Mouse (Mus musculus) E14TG2a.4 (cell line): Measurements from ENCODE around the gene Exoc4.
A peak's percentile ranks its signal among the peaks of the same experiment; 100 is the strongest.

Experiments
- H3K27me3 ChIP-seq: 2 replicates; pipeline ENCODE4 v1.6.1; 2014; ENCODE audit warnings: low read length, control low read depth; ENCODE audit not compliant: insufficient read depth
- H3K36me3 ChIP-seq: 2 replicates; pipeline ENCODE4 v1.6.1; 2014; ENCODE audit warnings: low read length, control low read depth; ENCODE audit not compliant: insufficient read depth
- H3K4me1 ChIP-seq: replicated peaks from 2 replicates; pipeline ENCODE4 v1.6.1; 2014; ENCODE audit warnings: low read depth, low read length, control low read depth
- H3K4me3 ChIP-seq: replicated peaks from 2 replicates; pipeline ENCODE4 v1.5.1; 2014; ENCODE audit warnings: mild to moderate bottlenecking, low read length
- H3K9me3 ChIP-seq: 2 replicates; pipeline ENCODE4 v1.6.1; 2014; ENCODE audit warnings: low read length, control low read depth
- CTCF ChIP-seq: conservative IDR thresholded peaks from 2 replicates; pipeline ENCODE4 v1.5.1; 2014; ENCODE audit warnings: low read length
- NANOG ChIP-seq: IDR thresholded peaks from 2 replicates; pipeline ENCODE4 v1.6.1; 2014; ENCODE audit warnings: borderline replicate concordance, low read length, mixed read lengths
- POU5F1 ChIP-seq: IDR thresholded peaks from 2 replicates; pipeline ENCODE4 v1.6.1; 2014; ENCODE audit warnings: low read length, borderline replicate concordance

The Exoc4 gene

DNA sequence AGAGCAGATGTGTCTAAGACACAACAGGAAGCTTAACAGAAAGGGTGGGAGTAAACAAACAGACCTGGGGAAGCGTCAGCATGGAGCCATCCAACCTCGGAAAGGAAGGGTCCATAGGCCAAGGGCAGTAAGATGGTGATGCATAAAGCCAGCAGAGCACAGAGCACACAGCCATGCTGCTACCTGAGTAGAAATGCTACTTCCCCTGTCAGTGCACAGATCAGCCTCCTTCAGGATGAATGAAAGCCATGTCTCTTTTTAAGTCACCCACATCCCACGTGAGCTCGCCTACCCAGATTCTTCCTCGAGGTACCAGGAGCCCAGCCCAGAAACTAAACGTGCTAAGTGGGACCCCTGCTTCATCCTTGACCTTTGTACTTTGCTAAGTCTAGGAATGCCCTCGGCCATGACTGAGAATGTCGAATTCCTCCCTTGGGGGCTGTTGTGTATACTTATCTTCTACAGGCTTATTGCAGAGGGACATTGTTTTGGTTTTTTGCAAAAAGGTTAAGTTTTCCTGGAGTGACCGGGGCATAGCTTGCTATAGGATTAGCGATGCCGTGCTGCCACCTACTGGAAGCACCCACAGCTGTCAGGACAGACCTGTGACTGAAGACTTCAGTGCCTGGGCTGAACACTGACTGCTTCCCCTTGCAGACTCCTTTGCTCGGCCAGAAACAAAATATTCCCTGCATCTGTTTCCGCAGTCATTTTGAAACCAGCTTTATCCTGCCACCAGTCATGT lies 680.6 kb downstream of the Exoc4 start:
- Histone ChIP-seq H3K4me1 (0 out of 2 replicates have a peak, but pooled peaks cover 4% of the 10 kb centered on the region), H3K4me3 (no peak overlapping the region), H3K9me3 (no peaks in the 10 kb centered on the region), H3K36me3 (no peaks in the 10 kb centered on the region), H3K27me3 (no peaks in the 10 kb centered on the region)
- TF ChIP-seq CTCF (peak; percentile 71), NANOG (no peak)

- TF ChIP-seq POU5F1, result no peak
- Histone ChIP-seq H3K9me3 (no peaks in the 10 kb centered on the region), H3K36me3 (no peaks in the 10 kb centered on the region), H3K4me1 (0 out of 2 replicates have a peak, but pooled peaks cover 4% of the 10 kb centered on the region), H3K27me3 (no peaks in the 10 kb centered on the region), H3K4me3 (no peak overlapping the region)
These were observed 681.4 kb downstream of the Exoc4 start for GRCm38 (mm10) chr6:33930087-33930945.

DNA sequence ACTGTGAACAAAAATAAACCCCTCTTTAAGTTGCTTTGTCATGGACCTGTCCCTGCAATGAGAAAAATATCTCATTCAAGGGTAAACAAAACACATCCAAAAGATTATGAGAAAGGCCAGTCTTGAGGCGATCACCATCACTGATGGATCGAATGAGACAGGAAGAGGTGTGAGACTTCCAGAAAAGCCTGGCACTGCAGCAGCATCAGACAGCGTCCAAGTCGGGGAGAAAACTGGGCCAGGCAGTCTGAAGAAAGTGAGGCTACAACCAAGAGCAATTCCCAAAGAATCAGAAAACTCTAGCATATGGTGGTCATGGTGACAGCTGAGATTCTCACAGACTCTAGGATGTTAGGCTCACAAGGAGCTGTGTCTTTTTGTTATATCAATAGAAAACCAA lies 689.0 kb downstream of the Exoc4 start:
- Histone ChIP-seq H3K36me3 (no peaks in the 10 kb centered on the region), H3K4me1 (no peaks in the 10 kb centered on the region), H3K27me3 (no peaks in the 10 kb centered on the region), H3K4me3 (no peak overlapping the region), H3K9me3 (no peaks in the 10 kb centered on the region)
- no peak for TF ChIP-seq NANOG
- TF ChIP-seq CTCF, result no peak
- TF ChIP-seq POU5F1, result no peak

GRCm38 (mm10) chr6:33939169-33939568 lies 690.3 kb downstream of the Exoc4 start:
- H3K4me1 ChIP-seq, result no peaks in the 10 kb centered on the region
- H3K9me3 ChIP-seq, result no peaks in the 10 kb centered on the region
- H3K36me3 ChIP-seq, result no peaks in the 10 kb centered on the region
- H3K27me3 ChIP-seq, result no peaks in the 10 kb centered on the region
- no peak overlapping the region for H3K4me3 ChIP-seq
- TF ChIP-seq NANOG, result no peak
- TF ChIP-seq POU5F1, result no peak
- no peak for TF ChIP-seq CTCF

GRCm38 (mm10) chr6:33946911-33947489 lies 698.1 kb downstream of the Exoc4 start:
- H3K9me3 ChIP-seq, result no peaks in the 10 kb centered on the region
- no peaks in the 10 kb centered on the region for H3K27me3 ChIP-seq
- peaks cover 6% of the 10 kb centered on the region; the same call in 1 of the 2 replicates for H3K36me3 ChIP-seq
- H3K4me1 ChIP-seq, result 0 out of 2 replicates have a peak, but pooled peaks cover 7% of the 10 kb centered on the region
- no peak for TF ChIP-seq NANOG
- no peak for TF ChIP-seq POU5F1
- TF ChIP-seq CTCF, result no peak
- no peak overlapping the region for H3K4me3 ChIP-seq

DNA sequence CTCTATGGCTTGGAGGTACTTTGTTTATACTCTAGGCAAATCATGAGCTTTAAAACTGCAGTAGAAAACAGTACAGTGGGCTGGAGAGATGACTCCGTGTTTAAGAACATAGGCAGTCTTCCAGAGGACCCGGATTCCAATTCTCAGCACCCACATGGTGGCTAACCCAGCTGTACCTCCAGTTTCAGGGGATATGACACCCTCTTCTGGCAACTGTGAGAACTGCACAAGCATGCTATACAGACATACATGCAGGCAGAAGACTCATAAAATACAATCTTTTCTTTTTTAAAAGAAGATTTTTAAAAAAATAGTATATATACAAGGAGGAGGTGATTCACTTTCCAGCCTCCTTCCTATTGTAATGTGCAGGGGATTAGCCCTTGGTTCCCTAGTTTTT lies 701.2 kb downstream of the Exoc4 start:
- Histone ChIP-seq H3K36me3 (peaks cover 6% of the 10 kb centered on the region; the same call in 1 of the 2 replicates), H3K4me1 (0 out of 2 replicates have a peak, but pooled peaks cover 7% of the 10 kb centered on the region), H3K4me3 (no peak overlapping the region), H3K27me3 (no peaks in the 10 kb centered on the region), H3K9me3 (no peaks in the 10 kb centered on the region)
- TF ChIP-seq NANOG, result no peak
- TF ChIP-seq CTCF, result peak; percentile 59

DNA sequence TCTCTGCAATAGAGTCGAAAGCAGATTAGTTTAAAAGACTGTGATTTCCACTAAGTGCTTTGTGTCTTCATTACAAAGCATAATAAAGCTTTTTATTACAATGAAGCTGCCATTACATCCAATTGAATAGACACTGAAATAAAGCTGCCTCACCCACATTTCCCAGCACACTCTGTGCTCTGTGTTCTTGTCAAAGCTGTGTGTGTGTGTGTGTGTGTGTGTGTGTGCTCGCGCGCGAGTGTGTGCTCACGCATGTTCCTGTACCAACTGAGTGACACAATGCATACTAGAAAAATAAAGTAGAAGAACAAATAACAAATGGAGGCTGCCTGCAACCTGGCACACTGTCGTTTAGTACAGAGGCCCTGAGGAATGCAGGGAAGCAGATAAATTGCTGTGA lies 706.6 kb downstream of the Exoc4 start:
- Histone ChIP-seq H3K27me3 (no peaks in the 10 kb centered on the region), H3K9me3 (no peaks in the 10 kb centered on the region), H3K4me1 (no peaks in the 10 kb centered on the region), H3K4me3 (no peak overlapping the region), H3K36me3 (no peaks in the 10 kb centered on the region)
- no peak for TF ChIP-seq CTCF
- TF ChIP-seq POU5F1, result no peak
- TF ChIP-seq NANOG, result no peak

GRCm38 (mm10) chr6:33958281-33958680 lies 709.4 kb downstream of the Exoc4 start:
- TF ChIP-seq NANOG (no peak), POU5F1 (no peak), CTCF (no peak)
- Histone ChIP-seq H3K4me3 (no peak overlapping the region), H3K36me3 (no peaks in the 10 kb centered on the region), H3K27me3 (no peaks in the 10 kb centered on the region), H3K9me3 (no peaks in the 10 kb centered on the region), H3K4me1 (no peaks in the 10 kb centered on the region)
